Mouse (Mus musculus) T-helper 1 cell (primary cell): Measurements from ENCODE around the gene Ace.

ENCODE experiments used
- in situ Hi-C: fragments of 300-600 bp; cut with MboI, MseI; formaldehyde crosslinking; loops from one replicate; pipeline ENCODE4 v1.15.1; 2025; ENCODE audit warnings: high pct_unique_total_duplicates

Gene Ace

GRCm38 (mm10) chr11:105967741-105968574 lies at the start of gene Ace:
TSS of gene Ace (plus strand) at chr11:105967945.
- in situ Hi-C loops: no loop called here

GRCm38 (mm10) chr11:105920098-105920785 lies 47.5 kb upstream of the Ace start:
- in situ Hi-C loops: loop anchor here (10.0 kb wide), 1 partner anchor 265 kb away; no protein-coding TSS in a partner anchor

GRCm38 (mm10) chr11:105920836-105921235 lies 46.9 kb upstream of the Ace start:
- in situ Hi-C loops: loop anchor here (10.0 kb wide), 1 partner anchor 264 kb away; no protein-coding TSS in a partner anchor

- in situ Hi-C loops: loop anchor here (10.0 kb wide), 1 partner anchor 264 kb away; no protein-coding TSS in a partner anchor
Measured at GRCm38 (mm10) chr11:105921275-105921674, 46.5 kb upstream of the Ace start.

- in situ Hi-C loops: loop anchor here (10.0 kb wide), 1 partner anchor 262 kb away; no protein-coding TSS in a partner anchor
Measured at GRCm38 (mm10) chr11:105922769-105923663, 44.7 kb upstream of the Ace start.

GRCm38 (mm10) chr11:105927065-105928030 lies 40.4 kb upstream of the Ace start:
- in situ Hi-C loops: loop anchor here (10.0 kb wide), 1 partner anchor 257 kb away; no protein-coding TSS in a partner anchor

GRCm38 (mm10) chr11:105928171-105928570 lies 39.6 kb upstream of the Ace start:
- in situ Hi-C loops: loop anchor here (10.0 kb wide), 1 partner anchor 257 kb away; no protein-coding TSS in a partner anchor

- in situ Hi-C loops: no loop called here
Measured at GRCm38 (mm10) chr11:105931380-105931779, 36.4 kb upstream of the Ace start.

- in situ Hi-C loops: no loop called here
Measured at GRCm38 (mm10) chr11:105933746-105934145, 34.0 kb upstream of the Ace start.

- in situ Hi-C loops: no loop called here
Measured at GRCm38 (mm10) chr11:105934303-105934711, 33.4 kb upstream of the Ace start.

- in situ Hi-C loops: no loop called here
Measured at GRCm38 (mm10) chr11:105934816-105935215, 32.9 kb upstream of the Ace start.

- in situ Hi-C loops: no loop called here
Measured at GRCm38 (mm10) chr11:105935496-105935895, 32.2 kb upstream of the Ace start.

GRCm38 (mm10) chr11:105936200-105936599 lies 31.5 kb upstream of the Ace start:
- in situ Hi-C loops: no loop called here

GRCm38 (mm10) chr11:105936974-105937373 lies 30.8 kb upstream of the Ace start:
- in situ Hi-C loops: no loop called here

- in situ Hi-C loops: no loop called here
Measured at GRCm38 (mm10) chr11:105938771-105939170, 29.0 kb upstream of the Ace start.

GRCm38 (mm10) chr11:105941973-105942372 lies 25.8 kb upstream of the Ace start:
- in situ Hi-C loops: no loop called here

GRCm38 (mm10) chr11:105943133-105944102 lies 24.3 kb upstream of the Ace start:
- in situ Hi-C loops: no loop called here

GRCm38 (mm10) chr11:105944126-105944621 lies 23.6 kb upstream of the Ace start:
- in situ Hi-C loops: no loop called here
